Comparison of ENCODE assay signal across 11 mouse cellular contexts in the genomic region with DNA sequence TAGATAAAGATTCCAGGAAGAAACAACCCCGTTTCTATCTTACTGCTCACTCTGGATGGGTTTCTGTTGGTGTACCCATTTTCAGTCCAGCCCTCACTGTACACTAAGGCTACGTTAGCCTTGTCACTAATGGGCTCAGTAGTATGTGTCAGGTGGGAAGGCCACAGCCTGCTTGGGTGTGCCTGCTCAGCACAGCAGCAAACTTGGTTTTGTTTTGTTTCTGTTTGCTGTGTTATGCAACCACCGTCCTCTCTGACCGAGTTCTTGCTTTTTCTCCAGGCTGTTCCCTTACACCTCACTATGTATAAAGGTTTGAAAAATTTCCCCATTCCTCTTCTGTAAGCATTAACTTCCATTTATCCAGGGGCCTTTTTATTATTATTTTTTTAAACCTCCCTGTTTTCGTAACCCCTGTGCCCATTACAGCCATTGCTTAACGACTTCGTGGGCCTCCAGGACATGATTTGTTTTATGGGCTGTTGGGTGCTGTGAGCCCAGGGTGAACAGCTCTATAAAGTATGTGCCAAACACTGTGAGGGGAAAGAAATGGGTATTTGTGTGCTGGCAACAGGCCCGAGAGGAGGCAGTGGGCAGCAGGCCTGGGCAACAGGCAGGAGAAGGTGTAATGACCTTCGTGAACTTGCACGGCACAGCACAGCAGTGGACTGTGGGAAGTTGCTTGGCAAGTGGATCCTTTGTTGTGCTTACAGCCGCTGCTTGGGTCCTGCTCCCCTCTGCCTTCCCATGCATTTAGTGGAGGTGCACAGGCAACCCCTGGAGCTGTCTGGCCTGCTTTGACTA.
DNase-seq lines count a peak whose midpoint lies in the region; ATAC-seq lines count a peak whose summit lies in the region.
"Had no signal": no experiment of that assay in that cellular context is flagged by ENCODE, and none has a peak within 500 bp of the region (broad histone marks: within the 10 kb centered on the region; RNA-seq: fewer than 3 reads in every experiment).

No protein-coding gene starts in this region.

- no peak overlapping the region for H3K4me2 ChIP-seq in heart, embryonic 13.5 days
- H3K4me2 ChIP-seq in limb, embryonic 11.5 days (ENCODE audit: low read depth, severe bottlenecking) = no peak overlapping the region
- H3K4me2 ChIP-seq: embryonic facial prominence, embryonic 13.5 days; hindbrain, embryonic 13.5 days had no signal

- peaks cover 34% of the 10 kb centered on the region for H3K4me1 ChIP-seq in heart, embryonic 13.5 days
- peaks cover 3% of the 10 kb centered on the region for H3K4me1 ChIP-seq in limb, embryonic 11.5 days (ENCODE audit: control insufficient read depth, insufficient read depth, low read length)

- no peak overlapping the region for H3K9ac ChIP-seq in heart, embryonic 13.5 days
- H3K9ac ChIP-seq in limb, embryonic 11.5 days (ENCODE audit: low read length) = no peak overlapping the region
- H3K9ac ChIP-seq: embryonic facial prominence, embryonic 13.5 days; hindbrain, embryonic 13.5 days had no signal

- no peak overlapping the region for H3K4me3 ChIP-seq in heart, embryonic 13.5 days
- H3K4me3 ChIP-seq in limb, embryonic 11.5 days (ENCODE audit: low read depth, low read length) = no peak overlapping the region
- H3K4me3 ChIP-seq: embryonic facial prominence, embryonic 13.5 days; hindbrain, embryonic 13.5 days had no signal

- WGBS in heart, embryonic 13.5 days = 77% methylated on average over 11 of the region's 11 CpGs
- WGBS in limb, embryonic 11.5 days = 49% methylated on average over 11 of the region's 11 CpGs

- DNase-seq in heart, adult 18-20 months = no peak
- peak; percentile 51 for DNase-seq in urinary bladder, adult 2 months (ENCODE audit: low spot score)
- DNase-seq in urinary bladder, postnatal 25 days (ENCODE audit: low spot score) = no peak
- DNase-seq in limb, embryonic 11.5 days (ENCODE audit: low spot score) = peak; percentile 45
- no peak for DNase-seq in embryo, embryonic 9.5 days (ENCODE audit: extremely low spot score)
- no peak for DNase-seq in layer of hippocampus, adult 9-10 months (ENCODE audit: low spot score)
- DNase-seq in frontal cortex, postnatal 36 days (ENCODE audit: low spot score in 2 of 2) = no peak
- DNase-seq: thymus, postnatal 36 days had no signal

- no peak for ATAC-seq in heart, embryonic 13.5 days (ENCODE audit: extremely low read depth, insufficient number of reproducible peaks, low FRiP score, low TSS enrichment)
- peak; percentile 60; the same call in 1 of the 2 replicates for ATAC-seq in limb, embryonic 11.5 days (ENCODE audit: insufficient number of reproducible peaks, low FRiP score, low TSS enrichment, low read depth)

- H3K27me3 ChIP-seq in heart, embryonic 13.5 days (replicated peaks) = no peaks in the 10 kb centered on the region
- H3K27me3 ChIP-seq in limb, embryonic 11.5 days (ENCODE audit: control insufficient read depth, insufficient read depth, low read length) = no peaks in the 10 kb centered on the region
- H3K27me3 ChIP-seq: embryonic facial prominence, embryonic 13.5 days; hindbrain, embryonic 13.5 days had no signal

- no peaks in the 10 kb centered on the region for H3K9me3 ChIP-seq in heart, embryonic 13.5 days
- H3K9me3 ChIP-seq in limb, embryonic 11.5 days (ENCODE audit: control insufficient read depth, low read length) = no peaks in the 10 kb centered on the region
- H3K9me3 ChIP-seq: embryonic facial prominence, embryonic 13.5 days; hindbrain, embryonic 13.5 days had no signal

- peak overlapping the region; percentile 32; the same call in 1 of the 2 replicates for H3K27ac ChIP-seq in heart, embryonic 13.5 days (replicated peaks)
- peak overlapping the region; percentile 63; the same call in 1 of the 2 replicates for H3K27ac ChIP-seq in limb, embryonic 11.5 days (replicated peaks; ENCODE audit: low read depth, low read length)
- H3K27ac ChIP-seq: embryonic facial prominence, embryonic 13.5 days; hindbrain, embryonic 13.5 days had no signal

- H3K36me3 ChIP-seq in heart, embryonic 13.5 days = peaks cover 5% of the 10 kb centered on the region; the same call in 1 of the 2 replicates
- no peaks in the 10 kb centered on the region for H3K36me3 ChIP-seq in limb, embryonic 11.5 days (ENCODE audit: control insufficient read depth, insufficient read depth, low read length)
- H3K36me3 ChIP-seq: embryonic facial prominence, embryonic 13.5 days had no signal

Comparison
In these comparisons a context has a peak if more than half of its experiments do, and no peak if none do; other contexts are left out.
1. DNase-seq: peak in urinary bladder, adult 2 months (single experiment) and limb, embryonic 11.5 days (single experiment); none in heart, adult 18-20 months (0 of 2), urinary bladder, postnatal 25 days (single experiment), embryo, embryonic 9.5 days (single experiment), layer of hippocampus, adult 9-10 months (single experiment) and frontal cortex, postnatal 36 days (0 of 2).